Mouse (Mus musculus) adrenal gland, postnatal 10 days (tissue): ENCODE data around the gene Grm1. TPM values are rescaled to one million over a fixed set of nuclear protein-coding genes. Genes with fewer than 3 reads are reported as not detected.
A peak's percentile ranks its signal among the peaks of the same experiment; 100 is the strongest.

Experiments used
- DNase-seq: peaks from one replicate; pipeline ENCODE4 v3.0.0; 2021; ENCODE audit warnings: mixed read lengths
- total RNA-seq, 2 experiments: library from RNA; stranded (reverse); gene quantifications; 2 replicates each; pipeline ENCODE4 v1.2.3; 2021

Grm1 gene
- total RNA-seq, 2 experiments from 2014 or later = not detected

DNA sequence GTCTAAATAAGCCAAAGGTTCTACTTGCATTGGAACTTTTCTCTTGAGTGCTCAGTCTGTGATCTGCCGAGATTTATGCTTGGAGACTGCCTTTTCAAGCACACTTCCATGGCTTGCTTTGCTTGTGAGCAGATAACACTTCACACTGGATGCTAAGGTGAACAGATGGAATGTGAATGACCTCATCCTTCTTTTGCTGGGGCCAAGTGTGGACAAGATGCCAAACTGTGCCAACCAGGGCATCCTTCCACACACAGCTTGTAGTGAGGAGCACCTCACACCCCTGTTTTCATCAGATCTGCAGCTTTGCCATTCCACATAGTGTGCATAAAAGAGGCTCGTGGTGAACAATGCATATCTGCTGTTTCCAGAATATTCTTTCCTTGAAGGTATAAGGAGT is 371.3 kb downstream of the Grm1 start:
- DNase-seq = no peak

DNA sequence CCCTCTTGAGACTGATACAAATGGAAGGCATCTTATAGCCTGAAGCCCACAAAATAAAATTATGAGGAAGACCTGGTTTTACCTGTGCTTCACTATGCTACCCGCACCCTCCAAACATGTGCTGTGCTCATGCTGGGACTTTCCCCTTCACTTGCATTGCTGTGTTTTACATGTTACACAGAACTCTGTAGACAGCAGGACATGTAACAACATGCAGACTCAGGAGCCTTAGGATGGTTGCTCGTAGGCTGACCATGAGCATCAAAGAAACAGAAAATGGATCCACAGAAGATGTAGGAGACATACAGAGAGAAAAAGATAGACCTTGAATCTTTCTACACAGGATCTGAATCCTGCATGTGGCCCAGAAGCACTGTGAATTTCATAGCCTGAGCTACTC is 371.8 kb downstream of the Grm1 start:
- DNase-seq = no peak

DNA sequence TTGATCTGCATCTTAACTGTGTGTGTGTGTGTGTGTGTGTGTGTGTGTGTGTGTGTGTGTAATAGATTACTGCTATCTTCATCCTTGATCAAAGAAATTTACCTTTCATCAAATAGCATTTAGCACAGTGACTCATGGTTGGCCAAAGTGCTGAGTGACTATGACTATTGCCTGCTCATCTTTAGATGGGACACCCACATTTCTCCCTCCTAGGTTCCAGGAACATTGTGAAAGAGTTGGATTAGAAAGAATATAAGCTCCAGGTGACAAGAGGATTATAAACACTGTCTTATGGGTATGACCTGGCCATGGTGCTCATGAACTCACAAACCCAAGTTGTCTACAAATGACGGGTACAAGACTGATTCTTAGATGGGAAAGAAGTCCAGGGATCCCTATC is 374.1 kb downstream of the Grm1 start:
- no peak for DNase-seq

DNA sequence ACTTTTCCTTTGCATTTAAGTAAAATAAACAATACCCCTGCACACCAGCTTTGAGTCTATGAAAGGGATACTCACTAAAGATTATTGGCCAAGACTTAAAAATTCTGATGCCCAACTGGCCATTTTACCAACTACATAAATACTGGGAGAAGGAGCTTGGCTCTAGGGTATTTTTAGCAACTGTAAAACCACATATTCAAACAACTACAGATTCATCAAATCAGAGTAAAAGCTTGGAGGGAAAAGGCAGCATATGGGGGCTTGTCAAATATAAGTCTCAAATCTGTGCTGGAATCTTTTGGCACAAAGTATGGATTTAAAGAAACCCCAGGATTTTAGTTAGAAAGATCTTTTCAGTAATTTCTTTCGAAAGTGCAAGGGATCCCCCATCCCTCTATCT is 380.8 kb downstream of the Grm1 start:
- no peak for DNase-seq

DNA sequence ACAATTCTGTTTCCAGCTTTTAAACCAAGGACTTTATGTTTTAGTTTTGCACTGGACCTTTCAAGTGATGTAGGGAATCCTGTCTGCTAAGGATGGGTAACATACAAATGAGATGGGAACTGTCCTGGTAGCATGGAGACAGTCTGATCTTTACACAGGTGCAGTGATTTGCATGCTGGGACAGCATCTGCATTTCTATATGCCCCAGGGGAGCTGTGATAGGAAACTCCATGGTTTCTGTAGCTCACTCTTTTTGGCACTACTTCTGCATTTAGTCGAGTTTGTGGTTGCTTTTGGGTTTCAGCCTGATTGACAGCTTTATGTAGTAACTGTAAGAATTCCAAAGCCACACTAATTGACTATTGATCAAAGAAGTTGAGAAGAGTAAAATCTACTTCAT is 381.3 kb downstream of the Grm1 start:
- no peak for DNase-seq

DNA sequence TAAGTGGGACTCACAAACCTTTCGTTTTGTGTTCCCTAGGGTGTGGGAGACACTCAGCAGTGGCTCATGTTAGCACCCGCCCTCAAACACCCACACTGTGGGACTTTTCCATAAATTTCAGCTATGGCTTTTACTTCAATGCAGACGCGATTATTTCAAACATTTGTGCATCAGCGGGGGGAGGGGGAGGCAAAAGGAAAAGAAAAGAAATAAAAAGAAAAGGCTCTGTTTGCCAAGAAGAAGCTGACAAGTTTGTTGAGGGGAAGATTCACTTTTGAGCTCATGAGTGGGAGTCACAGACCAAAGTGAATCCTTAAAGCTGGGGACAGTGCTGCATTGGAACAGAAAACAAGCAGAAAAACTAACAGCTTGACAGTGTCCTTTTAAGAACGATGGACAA is 384.7 kb downstream of the Grm1 start:
- DNase-seq = no peak

DNA sequence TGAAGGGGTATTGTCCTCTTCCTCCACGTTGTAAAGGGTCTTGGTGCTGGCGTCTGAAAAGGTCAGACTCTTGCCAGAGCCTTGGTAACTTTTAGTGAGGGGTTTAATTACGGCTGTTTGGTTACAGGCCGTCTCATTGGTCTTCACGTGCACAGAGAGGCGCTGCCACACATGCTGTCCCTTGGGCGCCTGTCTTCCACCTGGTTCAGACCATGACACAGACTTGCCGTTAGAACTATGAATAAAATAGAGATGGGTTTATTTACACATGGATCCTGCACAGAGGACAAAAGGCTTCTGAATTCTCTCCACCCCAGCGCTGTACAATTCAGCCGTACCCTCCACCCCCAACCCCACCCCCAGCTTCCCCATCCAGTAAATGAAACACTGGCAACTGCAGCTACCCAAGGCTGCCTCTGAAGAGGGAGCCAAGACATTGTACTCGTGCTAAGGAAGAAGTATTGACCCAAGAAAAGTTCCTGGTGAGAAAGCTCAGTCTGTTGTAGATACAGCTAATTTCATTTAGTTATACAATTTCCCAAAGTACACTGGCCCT is 392.4 kb downstream of the Grm1 start:
- no peak for DNase-seq

DNA sequence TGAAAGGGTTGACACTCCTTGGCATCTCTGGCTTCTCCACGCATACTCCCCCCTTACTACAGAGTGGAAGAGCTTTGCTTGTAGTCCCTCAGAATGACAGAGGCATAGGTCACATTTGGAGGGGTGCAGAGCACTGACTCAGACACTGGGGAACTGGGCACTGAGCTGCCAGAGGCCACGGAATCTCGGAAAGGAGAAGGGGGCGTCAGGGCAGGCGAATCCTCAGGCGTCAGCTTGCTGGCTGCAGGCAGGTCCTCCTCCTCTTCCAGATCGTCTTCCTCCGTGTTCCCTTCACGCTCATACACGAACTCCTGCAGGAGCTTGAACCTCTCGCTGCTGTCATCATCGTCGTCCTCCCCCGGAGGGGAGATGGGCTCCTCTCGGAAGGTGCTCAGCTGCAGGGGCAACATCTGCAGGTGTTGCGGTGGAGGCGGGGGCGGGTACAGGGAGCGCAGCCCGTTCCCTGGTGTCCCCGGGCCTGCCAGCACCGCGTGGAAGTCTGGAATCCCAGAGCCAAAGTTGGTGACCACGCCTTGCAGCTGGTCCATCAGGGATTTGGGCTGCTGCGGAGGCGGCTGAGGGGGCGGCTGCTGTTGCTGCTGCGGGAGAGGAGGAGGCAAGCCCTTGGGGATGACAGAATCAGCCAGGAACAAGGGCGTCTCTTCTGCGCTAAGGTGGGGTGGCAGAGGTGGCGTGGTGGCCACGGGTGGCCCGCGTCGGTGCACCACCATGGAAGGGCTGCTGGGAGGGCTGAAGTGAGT is 393.1 kb downstream of the Grm1 start:
- peak; percentile 12 for DNase-seq

DNA sequence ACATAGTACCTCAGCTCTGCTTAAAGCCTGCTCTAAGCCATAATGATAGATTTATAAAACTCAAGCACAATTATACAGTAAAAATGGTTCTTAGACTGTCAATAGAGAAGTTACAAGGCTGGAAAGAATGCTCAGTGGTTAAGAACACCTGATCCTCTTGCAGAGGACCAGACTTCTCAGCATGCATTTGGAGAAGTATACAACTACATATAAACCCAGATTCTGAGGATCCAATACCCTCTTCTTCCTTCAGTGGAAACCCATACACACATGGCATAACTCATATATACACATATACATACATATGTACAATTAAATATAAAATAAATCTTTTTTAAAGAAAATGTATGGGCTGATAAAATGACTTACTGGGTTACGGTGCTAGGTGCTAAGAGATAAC is 401.1 kb downstream of the Grm1 start, which contains the start of gene Gm10944:
Gene Gm10944 (plus strand): TSS at position 301 of the 400 bp plus-strand sequence.
- DNase-seq = no peak

DNA sequence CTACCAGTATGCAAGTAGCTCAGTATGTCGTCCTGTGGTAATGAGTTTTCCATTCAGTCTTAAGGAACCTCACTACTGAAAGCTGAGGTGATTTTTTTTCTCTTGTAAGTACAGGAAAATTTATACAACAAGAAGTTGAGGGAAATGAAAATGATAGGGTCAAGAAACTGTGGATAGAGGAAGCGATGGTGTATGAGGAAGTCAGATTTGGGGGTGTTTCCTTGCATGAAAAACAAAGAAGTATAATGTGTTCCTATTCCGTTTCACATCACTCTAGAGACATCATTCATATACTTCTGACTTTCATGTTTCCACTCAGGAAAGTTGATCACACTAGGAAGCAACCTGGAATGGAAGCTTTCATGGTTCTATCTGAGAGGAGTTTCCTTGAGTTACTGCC is 422.2 kb downstream of the Grm1 start:
- DNase-seq = no peak

DNA sequence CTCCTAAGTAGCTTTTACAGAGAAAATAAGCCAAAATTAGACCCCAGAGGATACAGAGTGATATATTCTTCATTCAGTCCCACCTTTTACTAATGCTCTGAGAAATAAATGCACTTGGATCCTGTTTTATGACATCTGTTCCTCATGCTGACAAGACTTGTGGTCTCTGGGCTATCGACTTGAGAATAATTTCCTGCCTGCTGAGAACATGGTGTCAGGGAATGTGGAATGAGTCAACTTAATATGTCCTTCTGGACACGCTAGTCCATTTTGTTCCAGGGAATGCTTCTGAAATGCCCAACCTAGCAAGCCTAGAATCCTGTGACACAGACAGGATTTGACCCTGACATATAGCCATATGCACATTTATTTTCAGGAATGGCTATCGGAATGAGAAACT is 423.0 kb downstream of the Grm1 start:
- no peak for DNase-seq

DNA sequence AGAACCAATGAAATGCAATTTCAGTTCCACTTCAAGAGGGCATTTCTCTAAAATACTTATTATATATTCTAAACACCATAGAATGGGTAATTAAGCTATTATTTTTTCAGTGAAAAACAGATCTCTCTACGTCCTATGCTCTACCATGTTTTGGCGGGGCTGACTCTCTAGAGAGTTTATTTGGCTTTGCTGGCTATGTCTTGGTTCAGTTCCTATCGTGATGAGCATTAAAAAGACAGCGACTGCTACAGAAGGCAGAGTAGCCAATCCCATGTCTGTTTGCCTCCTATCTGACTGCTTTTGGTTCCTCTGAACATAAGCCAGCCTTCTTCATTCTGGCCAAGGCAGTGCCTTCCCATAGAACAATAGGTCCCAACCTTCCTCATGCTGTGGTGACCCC is 425.5 kb downstream of the Grm1 start:
- no peak for DNase-seq

DNA sequence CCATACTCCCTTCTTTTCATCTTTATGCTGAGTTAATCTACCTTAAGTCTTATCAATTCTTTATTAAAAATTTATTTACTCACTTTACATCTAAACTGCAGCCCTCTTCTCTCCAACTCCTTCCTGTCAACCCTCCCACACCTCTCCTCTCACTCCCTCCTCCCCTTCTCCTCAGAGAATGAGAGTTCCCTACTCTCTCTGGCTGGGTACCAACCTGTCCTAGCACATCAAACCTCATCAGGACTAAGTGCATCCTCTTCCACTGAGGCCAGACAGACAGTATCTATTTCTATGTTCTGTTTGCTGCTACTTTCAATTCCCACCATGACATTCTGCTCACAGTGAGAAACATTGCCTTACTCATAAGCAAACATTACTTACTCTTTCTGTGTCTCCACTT is 426.2 kb downstream of the Grm1 start:
- no peak for DNase-seq

Other genes starting within 250 kb of the Grm1 start
- gene Shprh, start 67.1 kb upstream of the Grm1 start, total RNA-seq = 10 to 100 TPM; 20.8 to 26.2 TPM
- 10 to 100 TPM; 20.6 to 22.2 TPM for gene Fbxo30, start 199.0 kb upstream of the Grm1 start, total RNA-seq